Mouse (Mus musculus) hindbrain, embryonic 15.5 days (tissue): ENCODE data around the gene Mamdc4. TPM values are rescaled to one million over a fixed set of nuclear protein-coding genes. Genes with fewer than 3 reads are reported as not detected.

Experiments used
- ATAC-seq: fragments of 200-750 bp; cut with Nextera tagmentation; 2 replicates; pipeline ENCODE4 v1.8.0; 2017; ENCODE audit warnings: low read depth, moderate number of reproducible peaks, moderate TSS enrichment; ENCODE audit not compliant: low FRiP score
- H3K27ac ChIP-seq: fragments of 300-500 bp; sonication (generic); replicated peaks from 2 replicates; pipeline ENCODE4 v1.5.1; 2015; ENCODE audit warnings: mild to moderate bottlenecking, inconsistent platforms
- H3K27me3 ChIP-seq: fragments of 300-500 bp; sonication (generic); 2 replicates; pipeline ENCODE4 v1.6.1; 2015; ENCODE audit warnings: control low read depth, inconsistent platforms
- H3K36me3 ChIP-seq: fragments of 300-500 bp; sonication (generic); 2 replicates; pipeline ENCODE4 v1.6.1; 2015; ENCODE audit warnings: control low read depth, inconsistent platforms
- H3K4me1 ChIP-seq: fragments of 300-500 bp; sonication (generic); replicated peaks from 2 replicates; pipeline ENCODE4 v1.6.1; 2015; ENCODE audit warnings: control low read depth, inconsistent platforms
- H3K4me2 ChIP-seq: fragments of 300-500 bp; sonication (generic); 2 replicates; pipeline ENCODE4 v1.6.1; 2015; ENCODE audit warnings: moderate library complexity, mild to moderate bottlenecking, inconsistent platforms
- H3K4me3 ChIP-seq: fragments of 300-500 bp; sonication (generic); 2 replicates; pipeline ENCODE4 v1.5.1; 2015; ENCODE audit warnings: mild to moderate bottlenecking, inconsistent platforms
- H3K9ac ChIP-seq: fragments of 300-500 bp; sonication (generic); 2 replicates; pipeline ENCODE4 v1.6.1; 2015; ENCODE audit warnings: inconsistent platforms
- H3K9me3 ChIP-seq: fragments of 300-500 bp; sonication (generic); 2 replicates; pipeline ENCODE4 v1.6.1; 2016; ENCODE audit warnings: control low read depth, inconsistent platforms
- WGBS: fragments of 180-500 bp; shearing (Covaris S2); methylation state at CpG from one replicate; pipeline ENCODE4 v1.1.7; 2015; 5-methylcytosine and 5-hydroxymethylcytosine counted together
- polyA plus RNA-seq: library from polyadenylated mRNA; unstranded; fragments of >200 nt; fragmentation: Nextera tagmentation; extraction: Ambion mirVana; gene quantifications from 2 replicates; pipeline ENCODE4 v1.2.1, GENCODE M21; 2015

Gene Mamdc4
- 1.6 and 2.1 TPM in 2 replicates for polyA plus RNA-seq

DNA sequence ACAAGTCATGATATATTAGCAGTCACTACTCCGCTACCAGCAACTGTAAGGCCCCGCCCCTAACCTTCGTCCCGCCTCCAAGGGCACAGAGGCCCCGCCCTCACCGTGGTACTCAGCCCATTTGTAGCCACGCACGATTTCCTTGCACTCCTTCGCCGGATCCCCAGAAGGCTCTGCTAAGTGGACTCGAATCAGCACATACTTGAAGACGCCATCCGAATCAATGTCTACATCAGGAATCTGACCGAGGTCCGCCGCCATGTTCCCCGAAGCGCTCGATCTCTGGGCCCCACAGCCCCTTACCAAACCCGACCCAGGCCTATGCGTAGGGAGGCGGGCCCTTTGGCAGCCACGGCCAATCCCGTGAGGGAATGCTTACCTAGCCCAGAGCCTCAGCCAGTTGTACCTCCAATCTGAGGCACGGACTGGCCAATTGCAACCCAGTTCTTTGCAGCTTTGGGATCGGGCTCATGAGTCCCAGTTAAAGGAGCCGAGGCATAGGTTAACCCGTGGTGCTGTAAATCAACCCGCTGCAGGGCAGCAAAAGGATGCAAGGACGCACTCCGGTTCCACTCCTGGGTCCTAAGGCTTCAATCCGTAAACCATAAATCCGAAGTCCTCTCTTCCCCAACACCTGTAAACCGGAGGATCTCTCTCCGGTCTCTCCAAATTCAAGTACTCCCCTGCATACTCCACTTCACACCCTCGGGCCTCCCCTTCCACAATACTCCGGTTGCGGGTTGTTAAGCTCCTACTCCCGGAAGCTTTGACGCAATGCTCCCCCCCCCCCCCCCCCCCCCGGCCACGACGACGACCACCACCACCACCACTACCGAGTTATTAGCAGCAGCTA is at the start of gene Mamdc4, which contains the start of gene Phpt1:
Mamdc4 (minus strand) TSS at position 267 of the 853 bp plus-strand sequence.
Phpt1 (minus strand) TSS at position 646 of the 853 bp plus-strand sequence.
- ATAC-seq = peak; percentile 98
- Histone ChIP-seq H3K9ac (peak within 1 kb of the TSS; percentile 59), H3K4me3 (peak within 1 kb of the TSS; percentile 56), H3K4me1 (peaks cover 52% of the 10 kb centered on the region), H3K4me2 (peak within 1 kb of the TSS; percentile 73), H3K36me3 (0 out of 2 replicates have a peak, but pooled peaks cover 4% of the 10 kb centered on the region), H3K9me3 (no peaks in the 10 kb centered on the region), H3K27ac (peak within 1 kb of the TSS; percentile 91), H3K27me3 (peaks cover 39% of the 10 kb centered on the region)
- WGBS = under 1% methylated on average over 43 of the region's 45 CpGs

DNA sequence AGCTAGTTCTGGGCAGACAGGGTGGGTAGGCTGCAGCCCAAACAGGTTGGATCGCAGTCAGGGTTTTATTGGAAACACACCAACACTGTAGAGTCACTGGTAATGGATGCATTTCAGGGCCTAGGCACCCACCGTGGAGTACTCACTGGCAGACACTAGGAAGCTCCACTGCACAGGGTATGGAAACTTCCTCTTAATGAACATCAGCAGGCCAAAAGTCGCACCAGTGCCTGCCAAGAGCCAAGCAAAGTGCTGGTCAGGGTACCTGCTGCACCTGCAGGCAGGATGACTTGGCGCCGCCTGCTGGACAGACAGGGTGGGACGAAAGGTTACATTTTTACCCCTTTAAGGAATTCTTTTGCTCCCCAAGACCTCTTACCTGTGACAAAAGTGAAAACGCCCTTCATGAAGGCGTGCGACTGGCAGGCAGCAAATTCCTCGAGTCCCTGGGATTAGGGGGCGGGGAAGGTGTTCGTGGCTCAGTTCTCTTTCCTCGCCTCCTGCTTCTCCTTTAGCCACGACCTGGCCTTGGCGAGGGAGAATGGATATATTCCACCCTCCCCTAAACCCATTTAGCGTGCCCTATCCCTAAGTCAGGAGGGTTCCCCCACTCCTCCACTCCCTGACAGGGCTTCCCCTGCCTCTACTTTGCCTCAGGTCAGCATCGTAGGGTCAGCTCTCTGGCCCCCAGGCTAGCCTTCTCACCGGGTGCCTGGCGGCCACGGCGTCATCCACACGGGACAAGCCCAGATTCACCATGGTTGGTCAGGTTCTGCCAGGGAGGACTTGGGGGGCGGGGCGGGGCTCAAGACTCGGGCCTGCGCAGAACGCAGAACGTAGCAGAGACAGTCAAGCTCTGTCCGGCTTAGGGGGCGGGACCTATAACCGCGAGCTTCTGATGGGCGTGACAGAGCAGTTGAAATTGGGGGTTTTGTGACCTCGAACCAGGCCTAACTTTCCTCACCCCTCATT is 46.9 kb upstream of the Mamdc4 start, which contains the start of gene Tmem141:
Tmem141 (minus strand) TSS at position 777 of the 972 bp plus-strand sequence.
- Histone ChIP-seq H3K36me3 (no peaks in the 10 kb centered on the region), H3K4me1 (peaks cover 12% of the 10 kb centered on the region), H3K4me2 (peak within 1 kb of the TSS; percentile 78), H3K9me3 (no peaks in the 10 kb centered on the region), H3K4me3 (peak within 1 kb of the TSS; percentile 60), H3K27me3 (peaks cover 17% of the 10 kb centered on the region), H3K27ac (peak within 1 kb of the TSS; percentile 79), H3K9ac (peak within 1 kb of the TSS; percentile 63)
- ATAC-seq = peak; percentile 96
- 5% methylated on average over 34 of the region's 34 CpGs for WGBS

DNA sequence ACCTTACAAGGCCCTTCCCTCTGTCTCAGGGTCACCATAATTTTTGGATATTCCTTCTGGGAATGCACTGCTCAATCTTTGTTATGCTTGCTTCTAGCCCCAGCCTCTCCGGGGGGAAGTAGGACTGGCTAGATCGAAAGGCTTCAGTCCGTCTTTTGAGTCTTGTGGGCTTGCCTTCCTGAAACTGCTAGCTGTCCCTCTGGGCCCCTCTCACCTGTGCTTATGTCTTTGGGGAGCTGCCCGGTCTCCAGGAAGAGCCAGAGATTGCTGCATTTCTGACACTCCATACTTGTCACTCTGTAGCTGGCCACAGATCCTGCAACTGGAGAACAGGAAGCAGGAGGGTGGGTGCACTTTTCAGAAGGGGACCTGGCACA is 46.2 kb upstream of the Mamdc4 start:
- H3K4me2 ChIP-seq = peak overlapping the region; percentile 78
- H3K4me1 ChIP-seq = peaks cover 18% of the 10 kb centered on the region
- 0 out of 2 replicates have a peak overlapping the region, but pooled peaks have one; percentile 60 for H3K4me3 ChIP-seq
- no peaks in the 10 kb centered on the region for H3K36me3 ChIP-seq
- H3K9ac ChIP-seq = peak overlapping the region; percentile 63; the same call in 1 of the 2 replicates
- no peaks in the 10 kb centered on the region for H3K9me3 ChIP-seq
- WGBS = 90% methylated on average over 4 of the region's 4 CpGs
- ATAC-seq = no peak
- H3K27ac ChIP-seq = no peak overlapping the region
- peaks cover 24% of the 10 kb centered on the region for H3K27me3 ChIP-seq

DNA sequence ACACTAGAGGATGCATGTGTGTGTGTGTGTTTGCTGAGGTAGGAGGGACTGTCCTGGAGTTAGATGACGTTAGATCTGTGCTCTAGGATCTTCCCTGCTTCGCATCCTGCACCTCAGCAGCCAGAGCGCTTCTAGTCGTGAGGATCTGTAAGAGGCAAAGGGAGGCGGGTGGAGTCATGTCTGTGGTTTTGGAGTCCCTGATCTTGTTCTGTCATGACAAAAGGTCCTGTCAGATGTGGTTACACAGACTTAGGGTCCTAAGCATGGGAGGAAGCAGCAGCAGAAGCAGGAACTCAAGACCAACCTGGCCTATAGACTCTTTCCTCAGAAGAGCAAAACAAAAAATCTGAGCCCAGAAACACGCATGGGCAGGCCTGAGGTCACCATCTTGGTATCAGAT is 45.7 kb upstream of the Mamdc4 start:
- Histone ChIP-seq H3K36me3 (no peaks in the 10 kb centered on the region), H3K27me3 (peaks cover 29% of the 10 kb centered on the region), H3K27ac (no peak overlapping the region), H3K4me2 (no peak overlapping the region), H3K4me3 (no peak overlapping the region), H3K9ac (no peak overlapping the region), H3K9me3 (no peaks in the 10 kb centered on the region), H3K4me1 (peaks cover 18% of the 10 kb centered on the region)
- ATAC-seq = no peak
- 85% methylated on average over 6 of the region's 6 CpGs for WGBS

DNA sequence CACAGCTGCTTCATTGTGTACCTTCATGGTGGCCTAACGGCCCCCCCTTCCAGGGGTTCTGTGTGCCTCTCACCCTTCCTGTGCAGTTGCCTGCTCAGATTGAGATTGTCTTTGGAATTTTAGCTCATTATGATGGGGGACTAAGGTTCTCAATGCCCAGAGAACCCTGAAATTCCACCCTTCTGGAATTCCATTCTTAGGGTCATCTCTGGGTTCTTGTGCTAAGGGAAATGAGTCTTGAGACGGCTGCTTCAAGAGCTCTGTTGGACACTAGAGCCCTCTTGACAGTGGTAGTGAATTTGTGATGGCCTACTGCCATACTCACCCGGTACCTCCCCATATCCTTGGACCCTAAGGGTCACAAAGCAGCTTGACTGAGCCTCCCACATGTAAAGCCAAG is 42.9 kb upstream of the Mamdc4 start, which contains the start of gene Ccdc183:
Ccdc183 (minus strand) TSS at position 101 of the 400 bp plus-strand sequence.
- Histone ChIP-seq H3K9me3 (no peaks in the 10 kb centered on the region), H3K36me3 (no peaks in the 10 kb centered on the region), H3K4me3 (no peak within 1 kb of the TSS), H3K27me3 (peaks cover 40% of the 10 kb centered on the region), H3K9ac (no peak within 1 kb of the TSS), H3K27ac (no peak within 1 kb of the TSS), H3K4me1 (peaks cover 18% of the 10 kb centered on the region), H3K4me2 (peak within 1 kb of the TSS; percentile 17; the same call in 1 of the 2 replicates)
- no peak for ATAC-seq
- WGBS = 87% methylated on average over 3 of the region's 3 CpGs

DNA sequence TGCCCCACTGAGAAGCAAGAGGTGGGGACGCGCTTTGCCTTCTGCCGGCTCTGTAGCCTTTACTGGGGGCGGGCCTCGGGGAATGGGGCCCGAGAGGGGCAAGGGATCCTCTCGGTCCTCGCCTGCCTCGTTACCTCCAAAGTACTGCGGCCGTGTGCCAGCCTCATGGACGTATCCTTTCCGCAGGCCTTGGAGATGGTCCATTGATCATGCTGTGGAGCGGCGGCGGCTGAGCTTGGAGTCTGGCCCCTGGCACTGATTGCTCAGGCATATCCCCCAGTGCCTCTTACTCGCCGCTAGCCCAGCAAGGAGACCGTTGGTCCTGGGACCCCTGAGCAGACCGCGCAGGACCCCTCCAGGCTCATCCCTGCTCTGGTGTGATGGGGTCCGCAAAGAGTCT is 41.8 kb upstream of the Mamdc4 start:
- Histone ChIP-seq H3K36me3 (no peaks in the 10 kb centered on the region), H3K4me1 (peaks cover 14% of the 10 kb centered on the region), H3K9me3 (no peaks in the 10 kb centered on the region), H3K4me3 (no peak overlapping the region), H3K9ac (no peak overlapping the region), H3K27ac (no peak overlapping the region), H3K27me3 (peaks cover 40% of the 10 kb centered on the region), H3K4me2 (peak overlapping the region; percentile 17; the same call in 1 of the 2 replicates)
- 18% methylated on average over 22 of the region's 22 CpGs for WGBS
- no peak for ATAC-seq

DNA sequence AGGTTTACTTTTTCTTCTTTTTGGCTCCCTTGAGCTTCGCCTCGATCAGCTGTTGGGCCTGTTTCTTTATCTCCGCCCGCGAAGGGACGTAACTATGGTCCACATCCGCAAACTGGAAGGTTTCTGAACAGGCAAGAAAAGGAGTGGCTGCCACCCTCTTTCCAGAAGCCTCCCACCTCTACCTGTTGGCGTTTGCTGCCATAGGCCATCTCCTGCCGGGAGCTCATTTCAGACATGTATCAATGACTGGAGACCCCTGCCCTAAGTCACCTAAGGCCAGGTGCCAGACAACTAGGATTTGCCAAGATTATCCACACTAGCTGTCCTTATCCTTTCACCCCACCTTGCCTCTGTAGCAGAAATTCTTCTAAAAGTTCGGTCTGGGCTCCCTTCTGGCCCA is 34.0 kb upstream of the Mamdc4 start:
- Histone ChIP-seq H3K4me3 (peak overlapping the region; percentile 66), H3K4me2 (peak overlapping the region; percentile 62), H3K36me3 (no peaks in the 10 kb centered on the region), H3K9me3 (no peaks in the 10 kb centered on the region), H3K27me3 (no peaks in the 10 kb centered on the region), H3K9ac (peak overlapping the region; percentile 39), H3K27ac (peak overlapping the region; percentile 84), H3K4me1 (peaks cover 27% of the 10 kb centered on the region)
- peak; percentile 25 for ATAC-seq
- WGBS = 72% methylated on average over 10 of the region's 10 CpGs

DNA sequence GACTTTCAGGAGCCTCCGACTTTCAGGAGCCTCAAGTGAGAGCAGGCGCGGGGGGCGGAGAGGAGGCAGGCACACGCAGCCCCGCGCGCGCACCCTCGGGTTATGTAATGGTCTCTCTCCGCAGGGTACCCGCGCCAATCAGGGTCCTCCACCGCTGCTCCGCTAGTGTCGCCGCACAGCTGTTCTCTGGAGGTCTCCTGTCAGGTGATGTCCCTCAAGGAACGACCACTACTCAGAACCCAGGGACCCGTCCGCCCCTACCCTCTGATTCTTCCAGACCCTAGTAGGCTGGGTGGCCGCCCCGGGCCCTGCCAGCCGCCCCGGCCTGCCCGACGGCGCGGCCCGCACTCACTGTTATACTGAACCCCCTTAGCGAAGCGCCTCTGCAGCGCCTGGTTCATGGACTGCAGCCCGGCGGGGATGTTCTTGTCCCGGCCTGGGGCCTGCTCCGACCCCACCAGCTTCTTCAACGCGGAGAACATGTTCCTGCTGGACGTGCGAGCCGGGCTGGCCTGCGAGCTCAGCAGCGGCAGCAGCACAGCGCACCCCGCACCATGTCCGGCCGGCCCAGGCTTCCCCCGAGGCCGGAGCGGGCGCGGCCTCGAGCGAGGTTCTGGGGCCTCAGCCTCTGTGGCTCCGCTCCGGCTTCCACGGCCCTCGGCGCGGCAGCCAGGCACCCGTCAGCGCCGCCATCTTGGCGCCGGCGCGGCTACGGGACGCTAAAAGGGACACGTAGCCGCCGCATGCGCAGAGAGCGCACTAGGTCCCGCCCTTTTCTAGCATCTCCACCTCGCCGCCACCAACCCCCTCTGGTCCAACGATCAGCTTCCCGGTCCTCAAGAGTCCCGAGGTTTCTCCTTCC is 33.3 kb upstream of the Mamdc4 start, which contains the start of gene Rabl6:
Rabl6 (minus strand) TSS at position 761 of the 862 bp plus-strand sequence.
- under 1% methylated on average over 78 of the region's 80 CpGs for WGBS
- peaks cover 27% of the 10 kb centered on the region for H3K4me1 ChIP-seq
- H3K36me3 ChIP-seq = no peaks in the 10 kb centered on the region
- peak within 1 kb of the TSS; percentile 66 for H3K4me3 ChIP-seq
- H3K27me3 ChIP-seq = no peaks in the 10 kb centered on the region
- peak within 1 kb of the TSS; percentile 62 for H3K4me2 ChIP-seq
- peak within 1 kb of the TSS; percentile 77 for H3K9ac ChIP-seq
- ATAC-seq = peak; percentile 92
- H3K9me3 ChIP-seq = no peaks in the 10 kb centered on the region
- peak within 1 kb of the TSS; percentile 84 for H3K27ac ChIP-seq

DNA sequence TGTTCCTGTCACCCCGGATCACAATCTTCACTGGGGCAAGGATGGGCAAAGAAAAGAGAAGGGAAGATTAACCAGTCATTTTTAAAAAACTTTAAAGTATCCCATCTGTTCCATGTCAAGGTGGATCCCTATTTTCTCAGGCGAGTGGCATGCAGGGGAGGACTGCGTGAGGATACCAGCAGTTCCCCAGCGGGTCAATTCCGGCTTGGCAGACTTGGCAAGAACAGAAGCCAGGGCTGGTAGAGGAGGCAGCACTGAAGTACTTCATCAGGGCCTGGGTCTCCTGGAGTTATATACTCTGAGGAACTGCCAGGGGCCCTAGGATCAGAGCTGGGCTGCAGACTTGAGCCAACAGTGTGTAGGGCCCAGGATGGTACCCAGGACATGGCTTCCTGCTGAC is 27.9 kb upstream of the Mamdc4 start:
- H3K27me3 ChIP-seq = no peaks in the 10 kb centered on the region
- H3K27ac ChIP-seq = no peak overlapping the region
- WGBS = 97% methylated on average over 5 of the region's 5 CpGs
- H3K9ac ChIP-seq = no peak overlapping the region
- H3K9me3 ChIP-seq = no peaks in the 10 kb centered on the region
- H3K36me3 ChIP-seq = peaks cover 52% of the 10 kb centered on the region
- no peak overlapping the region for H3K4me3 ChIP-seq
- ATAC-seq = no peak
- no peak overlapping the region for H3K4me2 ChIP-seq
- peaks cover 17% of the 10 kb centered on the region for H3K4me1 ChIP-seq

DNA sequence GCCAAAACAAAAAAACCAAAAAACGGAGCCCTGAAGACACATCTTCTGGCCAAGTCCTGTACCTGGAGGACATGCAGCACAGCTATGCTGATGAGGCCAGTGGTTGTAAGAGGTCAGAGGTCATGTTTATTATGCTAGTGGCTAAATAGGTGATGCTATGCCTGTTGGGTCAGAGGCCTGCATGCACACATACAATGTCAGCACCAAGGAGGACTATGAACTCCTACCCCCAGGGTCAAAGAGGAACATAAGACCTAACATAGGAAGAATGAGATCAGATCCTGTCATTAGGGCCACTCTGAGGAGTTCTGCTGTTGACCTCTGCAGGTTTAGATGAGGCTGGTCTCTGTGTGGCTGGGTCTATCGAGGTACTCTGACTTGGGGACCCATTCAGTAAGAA is 25.4 kb upstream of the Mamdc4 start:
- H3K4me1 ChIP-seq = no peaks in the 10 kb centered on the region
- no peaks in the 10 kb centered on the region for H3K9me3 ChIP-seq
- no peak overlapping the region for H3K27ac ChIP-seq
- no peaks in the 10 kb centered on the region for H3K27me3 ChIP-seq
- WGBS = 92% methylated on average over 2 of the region's 2 CpGs
- H3K4me2 ChIP-seq = no peak overlapping the region
- H3K36me3 ChIP-seq = peaks cover 77% of the 10 kb centered on the region
- ATAC-seq = no peak
- no peak overlapping the region for H3K4me3 ChIP-seq
- H3K9ac ChIP-seq = no peak overlapping the region

DNA sequence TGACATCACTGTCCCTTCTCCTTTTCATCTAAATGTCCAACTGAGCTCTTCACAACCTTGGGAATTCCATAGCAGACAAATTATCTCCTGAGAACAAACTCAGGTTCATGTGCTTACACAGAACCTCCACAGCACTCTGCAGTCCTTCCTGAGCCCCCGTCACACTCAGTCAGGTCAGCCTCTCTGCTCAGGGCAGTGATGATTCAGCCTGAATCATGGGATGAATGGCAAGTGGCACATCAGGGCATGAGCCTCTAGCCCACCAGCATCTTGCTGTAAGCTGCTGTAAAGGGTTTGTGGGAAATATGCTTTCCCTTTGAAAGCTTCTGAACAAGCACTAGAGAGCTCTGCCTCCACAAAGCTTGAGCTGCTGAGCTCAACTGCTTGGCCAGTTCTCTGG is 24.1 kb upstream of the Mamdc4 start:
- no peaks in the 10 kb centered on the region for H3K27me3 ChIP-seq
- H3K27ac ChIP-seq = no peak overlapping the region
- H3K4me3 ChIP-seq = no peak overlapping the region
- H3K4me2 ChIP-seq = no peak overlapping the region
- no peak overlapping the region for H3K9ac ChIP-seq
- no peaks in the 10 kb centered on the region for H3K9me3 ChIP-seq
- no peak for ATAC-seq
- H3K4me1 ChIP-seq = no peaks in the 10 kb centered on the region
- H3K36me3 ChIP-seq = peaks cover 84% of the 10 kb centered on the region
- 97% methylated on average over 1 of the region's 1 CpGs for WGBS
